Mouse (Mus musculus): ENCODE data around the gene Tardbp. TPM values are rescaled to one million over a fixed set of nuclear protein-coding genes. Genes with fewer than 3 reads are reported as not detected.

Gene Tardbp
- total and polyA plus RNA-seq, 3 experiments, result 211 to 455 TPM; not detected in 1

- Histone ChIP-seq H3K27ac (ENCODE audit: control insufficient read depth, low read depth, low read length) (no peak overlapping the region), H3K4me3 (ENCODE audit: control insufficient read depth in 1 of 2, insufficient read depth in 1 of 2, low read depth in 2 of 2, low read length in 2 of 2) (no peak overlapping the region), H3K9ac (ENCODE audit: control insufficient read depth, low read depth, low read length, poor library complexity, severe bottlenecking) (no peak overlapping the region), H3K9me3 (replicated peaks; ENCODE audit: insufficient read depth, low read length) (no peaks in the 10 kb centered on the region), H3K4me1 (ENCODE audit: control insufficient read depth in 1 of 2, insufficient read depth in 2 of 2, low read length in 2 of 2) (no peaks in the 10 kb centered on the region), H3K27me3 (ENCODE audit: control insufficient read depth in 1 of 2, insufficient read depth in 2 of 2, low read length in 2 of 2) (no peaks in the 10 kb centered on the region), H3K36me3 (ENCODE audit: control insufficient read depth in 1 of 2, insufficient read depth in 2 of 2, low read length in 2 of 2) (no peaks in the 10 kb centered on the region; a peak in 1 of 4 replicates), H3K79me2 (ENCODE audit: control insufficient read depth, insufficient read depth, low read length, poor library complexity) (no peaks in the 10 kb centered on the region)
- TF ChIP-seq BHLHE40 (IDR thresholded peaks at IDR 0.05; ENCODE audit: borderline replicate concordance, low read depth, low read length), result no peak
- no peak for TF ChIP-seq E2F4 (IDR thresholded peaks at IDR 0.05; ENCODE audit: borderline replicate concordance, low read depth, low read length)
- TF ChIP-seq POLR2AphosphoS2 (IDR thresholded peaks at IDR 0.05; ENCODE audit: low read length), result 0 out of 2 replicates have a peak, but pooled peaks have one; percentile 47
- no peak for DNase-seq (ENCODE audit: low read depth, low spot score)
Measured at GRCm38 (mm10) chr4:148609805-148610204, 17.0 kb downstream of the Tardbp start.

GRCm38 (mm10) chr4:148607758-148608157 lies 19.1 kb downstream of the Tardbp start:
- Histone ChIP-seq H3K36me3 (ENCODE audit: control insufficient read depth in 1 of 2, insufficient read depth in 2 of 2, low read length in 2 of 2) (no peaks in the 10 kb centered on the region; a peak in 1 of 4 replicates), H3K4me3 (ENCODE audit: control insufficient read depth in 1 of 2, insufficient read depth in 1 of 2, low read depth in 2 of 2, low read length in 2 of 2) (no peak overlapping the region), H3K4me1 (ENCODE audit: control insufficient read depth in 1 of 2, insufficient read depth in 2 of 2, low read length in 2 of 2) (0 out of 4 replicates have a peak, but pooled peaks cover 0 to 3% of the 10 kb centered on the region in 2 experiments), H3K9ac (ENCODE audit: control insufficient read depth, low read depth, low read length, poor library complexity, severe bottlenecking) (no peak overlapping the region), H3K9me3 (replicated peaks; ENCODE audit: insufficient read depth, low read length) (no peaks in the 10 kb centered on the region), H3K27me3 (ENCODE audit: control insufficient read depth in 1 of 2, insufficient read depth in 2 of 2, low read length in 2 of 2) (no peaks in the 10 kb centered on the region), H3K79me2 (ENCODE audit: control insufficient read depth, insufficient read depth, low read length, poor library complexity) (no peaks in the 10 kb centered on the region), H3K27ac (ENCODE audit: control insufficient read depth, low read depth, low read length) (no peak overlapping the region)
- DNase-seq (ENCODE audit: low read depth, low spot score), result peak; percentile 88
- no peak for TF ChIP-seq MAX (IDR thresholded peaks at IDR 0.05; ENCODE audit: low read length)
- TF ChIP-seq RCOR1 (IDR thresholded peaks at IDR 0.05; ENCODE audit: low read depth, low read length), result no peak
- TF ChIP-seq TBP (IDR thresholded peaks at IDR 0.05; ENCODE audit: low read depth, low read length), result 0 out of 2 replicates have a peak, but pooled peaks have one; percentile 24
- TF ChIP-seq NRF1 (IDR thresholded peaks at IDR 0.05; ENCODE audit: insufficient read depth, low read depth, low read length, poor library complexity, severe bottlenecking), result no peak
- no peak for TF ChIP-seq MYB (IDR thresholded peaks at IDR 0.05; ENCODE audit: low read depth, low read length)
- no peak for TF ChIP-seq KAT2A (conservative IDR thresholded peaks at IDR 0.05; ENCODE audit: low read depth, low read length)
- no peak for TF ChIP-seq MAFK (IDR thresholded peaks at IDR 0.05; ENCODE audit: borderline replicate concordance, low read depth, low read length)
- TF ChIP-seq POLR2AphosphoS5 (IDR thresholded peaks at IDR 0.05; ENCODE audit: borderline replicate concordance, low read depth, low read length), result no peak
- TF ChIP-seq JUND (IDR thresholded peaks at IDR 0.05; ENCODE audit: low read depth, low read length), result no peak
- no peak for TF ChIP-seq NELFE (IDR thresholded peaks at IDR 0.05; ENCODE audit: low read depth, low read length)
- TF ChIP-seq SMC3 (IDR thresholded peaks at IDR 0.05; ENCODE audit: low read depth, low read length), result peak; percentile 74
- peak; percentile 84 to 94 (median 93) for TF ChIP-seq CTCF (IDR thresholded peaks at IDR 0.05 in 2 of 3, conservative IDR thresholded peaks at IDR 0.05 in 1 of 3; ENCODE audit: control insufficient read depth in 1 of 3, insufficient read depth in 1 of 3, low read depth in 2 of 3, low read length in 3 of 3, poor library complexity in 1 of 3, severe bottlenecking in 1 of 3)
- TF ChIP-seq TAL1 (IDR thresholded peaks at IDR 0.05; ENCODE audit: low read length), result no peak
- no peak for TF ChIP-seq UBTF (IDR thresholded peaks at IDR 0.05; ENCODE audit: borderline replicate concordance, insufficient read depth, low read depth, low read length)
- no peak for TF ChIP-seq CHD1 (IDR thresholded peaks at IDR 0.05; ENCODE audit: low read depth, low read length)
- TF ChIP-seq SIN3A (IDR thresholded peaks at IDR 0.05; ENCODE audit: low read length), result peak; percentile 52; the same call in 1 of the 2 replicates
- no peak for TF ChIP-seq MXI1 (IDR thresholded peaks at IDR 0.05; ENCODE audit: low read depth, low read length)
- TF ChIP-seq POLR2A (IDR thresholded peaks at IDR 0.05; ENCODE audit: control insufficient read depth in 1 of 2, insufficient read depth in 1 of 2, low read depth in 1 of 2, low read length in 2 of 2, poor library complexity in 1 of 2), result no peak
- TF ChIP-seq RAD21 (IDR thresholded peaks at IDR 0.05; ENCODE audit: low read depth, low read length), result peak; percentile 93
- no peak for TF ChIP-seq GATA1 (IDR thresholded peaks at IDR 0.05; ENCODE audit: low read depth, low read length)
- TF ChIP-seq ZNF384 (IDR thresholded peaks at IDR 0.05; ENCODE audit: low read depth, low read length), result no peak
- TF ChIP-seq ZC3H11A (IDR thresholded peaks at IDR 0.05; ENCODE audit: low read depth, low read length), result peak; percentile 62

All from MEL (cell line).